Mouse (Mus musculus) kidney, postnatal 4 days (tissue): ENCODE measurements around the gene Hoxc13.
A peak's percentile ranks its signal among the peaks of the same experiment; 100 is the strongest.

Experiments
- DNase-seq, 2 experiments: peaks; one replicate each; pipeline ENCODE4 v3.0.0; 2021; ENCODE audit warnings: mixed read lengths in 2 of 2

Gene Hoxc13

DNA sequence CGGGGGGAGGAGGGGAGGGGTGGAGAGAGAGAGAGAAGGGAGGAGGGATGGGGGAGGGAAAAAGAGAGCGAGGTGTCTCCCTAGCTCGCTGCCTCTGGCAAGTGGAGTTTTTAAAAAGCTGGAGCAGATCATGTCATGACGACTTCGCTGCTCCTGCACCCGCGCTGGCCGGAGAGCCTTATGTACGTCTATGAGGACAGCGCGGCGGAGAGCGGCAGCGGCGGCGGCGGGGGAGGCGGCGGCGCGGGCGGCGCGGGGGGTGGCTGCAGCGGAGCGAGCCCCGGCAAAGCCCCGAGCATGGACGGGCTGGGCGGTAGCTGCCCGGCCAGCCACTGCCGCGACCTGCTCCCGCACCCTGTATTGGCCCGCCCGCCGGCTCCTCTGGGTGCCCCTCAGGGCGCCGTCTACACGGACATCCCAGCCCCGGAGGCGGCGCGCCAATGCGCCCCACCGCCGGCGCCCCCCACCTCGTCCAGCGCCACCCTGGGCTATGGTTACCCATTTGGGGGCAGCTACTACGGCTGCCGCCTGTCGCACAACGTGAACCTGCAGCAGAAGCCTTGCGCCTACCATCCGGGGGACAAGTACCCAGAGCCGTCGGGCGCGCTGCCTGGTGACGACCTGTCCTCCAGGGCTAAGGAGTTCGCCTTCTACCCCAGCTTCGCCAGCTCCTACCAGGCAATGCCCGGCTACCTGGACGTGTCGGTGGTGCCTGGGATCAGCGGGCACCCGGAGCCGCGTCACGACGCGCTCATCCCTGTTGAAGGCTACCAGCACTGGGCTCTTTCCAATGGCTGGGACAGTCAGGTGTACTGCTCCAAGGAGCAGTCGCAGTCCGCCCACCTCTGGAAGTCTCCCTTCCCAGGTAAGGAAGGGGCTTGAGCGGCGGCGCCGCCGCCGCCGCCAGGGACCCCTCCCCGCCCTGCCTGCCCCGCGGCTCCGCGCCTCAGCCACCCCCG lies at the start of gene Hoxc13:
Gene Hoxc13 (plus strand): TSS at position 51 of the 959 bp plus-strand sequence.
- peak in 1 of 2 experiments; percentile 60 for DNase-seq

DNA sequence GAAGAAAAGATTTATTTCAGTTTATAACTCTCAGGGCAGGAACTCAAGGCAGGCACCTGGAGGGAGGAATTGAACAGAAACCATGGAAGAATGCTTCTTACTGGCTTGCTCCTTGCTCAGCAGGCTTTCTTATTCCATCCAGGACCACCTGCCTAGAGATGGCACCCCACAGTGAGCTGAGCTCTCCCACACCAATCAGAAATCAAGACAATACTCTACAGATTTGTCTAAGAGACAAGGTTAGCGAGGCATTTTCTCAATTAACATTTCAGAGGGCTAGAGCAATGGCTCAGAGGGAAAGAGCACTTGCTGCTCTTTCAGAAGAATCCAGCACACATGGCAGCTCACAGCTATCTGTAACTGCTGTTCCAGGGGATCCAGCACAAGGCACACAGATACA lies 35.1 kb upstream of the Hoxc13 start:
- DNase-seq, result no peak

- no peak for DNase-seq
Measured at GRCm38 (mm10) chr15:102895115-102895514, 25.8 kb upstream of the Hoxc13 start.

DNA sequence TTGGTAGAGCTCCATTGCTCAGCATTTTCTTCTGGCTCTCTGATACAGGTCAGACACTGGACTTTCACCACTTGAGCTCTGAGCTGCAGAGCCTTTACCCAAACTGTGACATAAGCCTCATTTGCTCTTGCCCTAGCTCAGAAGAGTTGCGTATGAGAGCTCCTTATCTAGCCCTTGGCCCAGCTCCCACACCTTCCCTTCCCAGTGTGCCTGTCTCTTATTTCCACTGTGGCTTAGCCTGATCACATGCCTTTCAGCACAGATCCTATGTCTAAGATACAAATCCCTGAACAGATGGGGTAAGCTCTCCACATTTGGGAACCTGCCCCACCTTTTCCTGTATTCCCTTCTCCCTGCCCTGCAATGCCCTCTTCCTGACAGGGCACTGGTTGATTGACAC lies 16.0 kb upstream of the Hoxc13 start:
- DNase-seq, result no peak

DNA sequence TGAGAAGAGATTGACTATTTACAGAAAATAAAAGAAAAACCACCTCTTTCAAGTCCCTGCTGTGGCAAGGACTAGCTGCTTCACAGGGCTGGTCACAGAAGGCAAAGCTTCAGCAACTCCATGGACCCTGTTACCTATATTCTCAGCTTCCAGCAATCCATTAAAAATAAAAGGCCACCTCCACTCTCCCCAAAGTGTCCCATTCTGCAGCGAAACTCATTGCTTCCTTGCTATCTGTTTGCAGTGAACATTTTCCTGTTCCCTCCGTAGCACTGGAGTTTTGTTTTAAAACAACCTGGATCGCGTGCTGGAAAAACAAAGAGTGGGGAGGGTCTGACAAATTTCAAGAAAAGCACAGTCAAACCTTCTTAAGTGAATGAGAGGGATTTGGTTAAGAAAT lies 11.4 kb upstream of the Hoxc13 start:
- no peak for DNase-seq

GRCm38 (mm10) chr15:102910038-102910437 lies 10.9 kb upstream of the Hoxc13 start:
- DNase-seq, result peak in 1 of 2 experiments; percentile 32

GRCm38 (mm10) chr15:102910496-102911095 lies 10.3 kb upstream of the Hoxc13 start:
- peak in 1 of 2 experiments; percentile 16 for DNase-seq

DNA sequence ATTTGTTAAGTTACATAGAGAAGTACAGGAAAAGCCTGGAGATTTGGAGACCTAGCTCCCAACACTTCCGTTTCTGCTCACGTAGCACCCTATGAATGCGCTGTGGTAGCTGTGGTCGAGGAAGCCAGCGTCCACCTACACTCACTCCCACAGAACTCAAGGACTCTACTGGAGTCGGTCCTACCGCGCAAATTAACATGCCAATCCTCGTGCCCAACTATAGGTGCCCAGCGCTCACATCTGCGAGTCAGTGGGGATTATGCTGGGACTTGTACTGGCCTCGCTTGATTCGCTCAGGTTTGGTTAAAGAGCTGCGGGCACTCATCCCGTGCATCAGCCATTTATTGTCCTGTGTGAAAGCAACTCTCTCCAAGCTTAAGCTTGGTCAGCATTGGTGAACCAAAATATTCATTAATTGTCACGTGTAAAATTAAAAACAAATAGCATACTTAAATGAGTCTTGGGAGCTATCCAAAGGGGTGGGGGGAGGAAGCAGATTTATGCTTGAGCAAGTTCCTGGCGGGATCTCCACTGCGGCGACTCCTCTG lies 7.8 kb upstream of the Hoxc13 start:
- DNase-seq, result peak in 1 of 2 experiments; percentile 27

- peak in 1 of 2 experiments; percentile 5 for DNase-seq
Measured at GRCm38 (mm10) chr15:102917972-102918572, 2.8 kb upstream of the Hoxc13 start.

GRCm38 (mm10) chr15:102918611-102919265 lies 2.2 kb upstream of the Hoxc13 start:
- DNase-seq, result peak in 1 of 2 experiments; percentile 7

DNA sequence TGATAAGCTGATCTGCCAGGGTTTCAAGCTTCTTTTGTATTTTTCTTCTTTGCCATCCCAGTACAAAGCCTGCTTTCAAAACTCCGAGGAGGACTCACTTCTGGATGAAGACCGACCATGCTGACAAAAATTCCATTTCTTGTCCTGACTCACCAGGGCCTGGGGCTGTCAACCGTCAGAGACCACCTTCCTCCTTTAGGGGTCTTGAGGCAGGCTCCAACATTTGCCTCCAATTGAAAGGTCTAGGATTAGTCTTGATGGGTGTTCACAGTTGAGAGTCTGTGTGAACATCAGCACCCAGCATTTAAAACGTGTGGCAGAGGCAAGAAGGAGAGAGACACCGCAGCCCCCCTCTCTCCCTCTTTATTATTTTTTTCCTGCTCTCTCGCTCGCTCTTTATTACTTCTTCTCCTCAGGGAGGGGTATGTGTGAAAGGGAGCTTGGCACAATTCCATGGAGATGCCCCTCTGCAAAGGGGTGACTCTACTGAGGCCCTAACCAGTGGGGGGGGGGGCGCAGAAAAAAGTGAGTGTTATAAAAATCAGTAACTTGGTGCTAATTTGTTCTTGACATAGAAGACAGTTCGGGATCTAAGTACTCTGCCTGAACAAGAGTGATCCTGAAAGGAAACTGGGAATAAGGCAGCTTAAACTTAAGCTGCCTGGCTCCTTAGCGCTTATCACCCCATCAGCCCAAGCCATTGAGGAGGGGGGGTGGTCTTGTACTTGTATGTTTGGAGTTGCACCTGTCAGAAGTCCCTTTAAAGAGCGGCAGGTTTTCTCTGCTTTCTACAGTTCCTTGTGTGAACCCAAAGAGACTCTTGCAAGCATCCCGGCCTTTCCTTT lies 1.3 kb upstream of the Hoxc13 start:
- peak in 1 of 2 experiments; percentile 4 for DNase-seq

DNA sequence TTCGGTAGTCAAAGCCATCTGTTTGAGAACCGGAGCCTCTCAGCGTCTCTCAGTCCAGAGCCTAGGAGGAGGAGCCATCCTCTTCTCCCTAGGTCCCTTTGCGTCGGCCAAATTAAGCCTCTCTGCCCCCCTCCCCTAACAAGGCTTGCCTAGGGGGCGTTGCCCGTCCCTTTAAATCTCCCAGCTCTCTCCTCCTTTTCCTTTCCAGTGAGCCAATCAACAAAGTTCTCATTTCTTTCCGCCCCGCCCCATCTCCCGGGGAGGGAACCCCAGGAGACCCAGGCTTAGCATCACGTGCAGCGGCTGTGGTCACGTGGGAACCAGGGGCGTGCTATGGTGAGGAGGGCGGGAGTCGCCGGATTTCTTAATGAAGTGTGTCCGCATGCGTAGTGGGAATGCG lies 284 bp upstream of the Hoxc13 start:
- peak; percentile 85 to 91 for DNase-seq

DNA sequence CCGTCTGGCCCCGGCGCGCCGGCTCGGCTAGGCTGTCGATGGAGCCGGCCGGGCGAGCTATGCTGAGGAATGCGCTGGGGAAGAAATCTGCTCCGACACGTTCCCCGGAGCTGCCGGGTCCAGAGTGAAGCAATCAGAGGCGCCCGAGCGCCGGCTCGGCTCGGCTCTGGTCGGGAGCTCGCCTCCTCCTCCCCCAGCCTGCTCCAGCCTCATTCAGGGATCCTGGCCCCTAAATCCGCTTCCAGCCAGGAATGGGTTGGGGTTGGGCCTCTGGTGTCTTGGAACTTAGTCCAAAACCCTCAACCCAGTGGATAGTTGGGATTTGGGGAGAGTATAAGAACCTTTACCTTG lies 1.1 kb downstream of the Hoxc13 start:
- peak; percentile 62 to 79 for DNase-seq

GRCm38 (mm10) chr15:102922636-102923500 lies 2.0 kb downstream of the Hoxc13 start:
- peak in 1 of 2 experiments; percentile 9 for DNase-seq

DNA sequence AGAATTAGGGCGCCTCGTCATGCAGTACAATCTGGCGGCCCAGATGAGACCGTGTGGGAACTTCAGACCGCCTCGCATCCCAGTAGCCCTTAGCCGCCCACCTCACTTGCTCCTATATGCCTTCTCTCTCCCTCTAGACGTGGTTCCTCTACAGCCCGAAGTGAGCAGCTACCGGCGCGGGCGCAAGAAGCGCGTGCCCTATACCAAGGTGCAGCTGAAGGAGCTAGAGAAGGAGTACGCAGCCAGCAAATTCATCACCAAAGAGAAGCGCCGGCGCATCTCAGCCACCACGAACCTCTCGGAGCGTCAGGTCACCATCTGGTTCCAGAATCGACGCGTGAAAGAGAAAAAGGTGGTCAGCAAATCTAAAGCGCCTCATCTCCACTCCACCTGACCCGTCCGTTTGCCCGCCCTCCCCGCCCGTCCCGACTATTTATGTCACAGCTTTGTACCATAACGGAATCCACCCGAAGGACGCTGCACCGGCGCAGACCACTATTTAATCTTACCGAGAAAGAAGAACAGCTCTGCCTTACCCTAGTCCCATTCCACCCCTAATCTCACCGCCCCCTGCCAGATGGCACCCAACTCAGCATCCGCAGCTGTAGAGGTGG lies 6.2 kb downstream of the Hoxc13 start:
- DNase-seq, result peak in 1 of 2 experiments; percentile 31

DNA sequence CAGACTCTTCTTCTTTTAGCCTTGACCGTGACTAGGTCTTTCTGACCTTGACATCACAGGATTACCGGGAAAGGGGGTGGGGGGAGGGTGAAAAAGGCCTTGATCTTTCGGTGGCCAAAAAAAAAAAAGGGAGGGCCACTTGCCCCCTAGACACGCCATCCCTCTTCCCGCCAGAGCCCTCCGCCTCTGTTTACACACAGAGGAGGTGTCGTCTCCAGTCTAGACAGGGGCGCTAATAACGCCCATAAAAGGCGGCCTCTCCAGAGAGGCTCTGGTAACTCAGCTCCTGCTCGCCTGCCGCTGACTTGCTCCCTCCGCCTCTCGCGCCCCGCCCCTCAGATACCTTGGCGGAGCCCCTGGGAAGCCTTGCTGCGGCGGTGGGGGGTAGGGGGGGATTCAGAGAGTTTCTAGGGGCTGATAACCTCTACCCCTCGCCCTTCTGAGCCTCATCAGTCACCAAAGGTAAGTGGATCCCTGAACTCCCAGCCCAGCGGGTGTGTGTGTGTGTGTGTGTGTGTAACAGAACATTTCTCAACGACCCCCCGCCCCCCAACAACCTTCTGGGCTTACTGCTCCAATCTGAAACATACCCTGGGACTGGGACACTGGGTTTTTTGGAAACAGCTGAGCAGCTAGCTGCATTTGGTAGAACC lies 10.9 kb downstream of the Hoxc13 start:
- DNase-seq, result no peak

- DNase-seq, result no peak
Measured at GRCm38 (mm10) chr15:102934438-102934837, 13.5 kb downstream of the Hoxc13 start.

DNA sequence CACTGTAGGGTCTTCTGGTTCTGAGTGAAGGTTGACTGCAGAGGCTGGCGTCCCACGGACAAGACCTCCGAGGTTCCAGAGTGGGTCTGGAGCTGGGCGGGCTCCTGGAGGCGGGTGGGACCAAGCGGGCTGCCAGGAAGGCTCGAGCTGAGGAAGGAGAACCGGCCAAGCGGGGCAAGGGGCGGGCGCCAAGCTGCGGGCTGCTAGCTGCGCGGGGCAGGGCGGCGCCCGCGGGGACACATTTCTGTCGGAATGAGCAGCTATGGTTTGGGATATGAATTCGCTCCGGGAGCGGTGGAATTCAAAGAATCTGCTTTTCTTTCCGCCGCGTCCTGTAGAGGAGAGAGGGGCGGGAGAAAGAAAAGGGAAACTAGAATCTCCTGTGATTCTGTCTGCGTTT lies 14.0 kb downstream of the Hoxc13 start:
- DNase-seq, result peak; percentile 55 to 66

GRCm38 (mm10) chr15:102936279-102936972 lies 15.5 kb downstream of the Hoxc13 start, which contains the start of gene Hoxc12:
TSS of gene Hoxc12 (plus strand) at chr15:102936757.
- no peak for DNase-seq
